Mouse (Mus musculus) midbrain, embryonic 11.5 days (tissue): ENCODE data around the gene Pus7l. TPM values are rescaled to one million over a fixed set of nuclear protein-coding genes. Genes with fewer than 3 reads are reported as not detected.

ENCODE experiments used
- polyA plus RNA-seq: library from polyadenylated mRNA; unstranded; fragments of >200 nt; fragmentation: Nextera tagmentation; extraction: Ambion mirVana; gene quantifications from 2 replicates; pipeline ENCODE4 v1.2.1, GENCODE M21; 2014

Gene Pus7l
- polyA plus RNA-seq, 1 experiment from 2014 or later, result 7.9 TPM

Other genes starting within 250 kb of the Pus7l start
- 3.1 and 3.5 TPM in 2 replicates for gene Adamts20, start 78.1 kb downstream of the Pus7l start, polyA plus RNA-seq
- 2.0 and 2.4 TPM in 2 replicates for gene Irak4, start 96 bp upstream of the Pus7l start, polyA plus RNA-seq
- gene Twf1, start 46.3 kb upstream of the Pus7l start, polyA plus RNA-seq, result 112 and 120 TPM in 2 replicates
- 1.5 and 1.7 TPM in 2 replicates for gene Tmem117, start 85.7 kb upstream of the Pus7l start, polyA plus RNA-seq